Mouse (Mus musculus): ENCODE measurements around the gene Map2.

The Map2 gene

DNA sequence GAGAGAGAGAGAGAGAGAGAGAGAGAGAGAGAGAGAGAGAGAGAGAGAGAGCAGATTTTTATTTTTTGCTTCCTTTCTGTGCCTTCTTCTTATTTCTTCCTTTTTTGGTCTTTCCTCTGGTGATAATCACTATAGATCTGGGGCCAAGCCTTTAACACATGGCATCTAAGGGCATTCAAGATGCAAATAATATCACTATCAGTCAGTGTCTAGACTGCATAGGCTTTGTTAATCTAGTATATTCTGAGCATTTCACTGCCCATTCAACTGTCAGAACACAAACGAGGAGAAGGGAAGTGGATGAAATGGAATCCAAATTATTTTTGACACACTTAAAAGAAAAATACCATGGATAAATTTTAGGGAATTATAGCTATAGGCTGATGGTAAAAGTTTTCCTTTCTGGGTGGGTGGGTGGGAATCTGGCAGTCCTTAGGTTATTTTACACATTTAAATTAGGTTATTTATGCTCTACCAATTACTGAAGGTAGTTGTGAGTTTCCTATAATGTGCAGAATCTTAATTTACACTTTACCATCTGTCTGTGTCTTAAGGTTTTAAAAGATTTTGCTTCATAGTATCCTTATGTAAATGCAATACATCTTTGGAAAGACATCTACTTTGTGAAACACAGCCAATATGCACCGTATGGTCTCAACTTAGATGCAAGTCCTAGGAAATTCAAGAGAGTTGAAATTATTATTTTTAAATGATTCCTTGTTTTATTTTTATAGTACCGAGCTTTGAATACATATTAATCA is 117.2 kb downstream of the Map2 start:
- in situ Hi-C loops (cut with MboI, MseI), result no loop called here

DNA sequence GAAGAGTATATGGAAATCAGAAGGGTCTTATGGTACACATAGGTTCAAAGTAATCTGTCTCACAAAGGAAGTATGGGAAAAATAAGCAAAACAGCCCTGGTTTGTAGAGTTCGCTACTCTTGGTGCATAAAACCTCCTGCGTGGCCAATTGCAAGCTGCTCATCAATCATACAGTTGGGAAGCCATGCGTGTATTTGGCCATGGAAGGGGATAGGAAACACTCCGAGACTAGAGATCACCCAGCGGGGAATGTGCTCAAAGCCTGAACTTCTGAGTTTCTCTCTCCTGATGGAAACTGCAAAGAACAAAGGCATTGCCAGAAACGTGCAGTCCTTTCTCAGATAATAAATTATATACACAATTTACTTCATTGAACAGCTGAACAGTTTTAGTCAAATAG is 124.3 kb downstream of the Map2 start:
- in situ Hi-C loops (cut with MboI, MseI), result no loop called here

- in situ Hi-C loops (cut with MboI, MseI), result no loop called here
Observed at GRCm38 (mm10) chr1:66320378-66321135, 145.5 kb downstream of the Map2 start.

DNA sequence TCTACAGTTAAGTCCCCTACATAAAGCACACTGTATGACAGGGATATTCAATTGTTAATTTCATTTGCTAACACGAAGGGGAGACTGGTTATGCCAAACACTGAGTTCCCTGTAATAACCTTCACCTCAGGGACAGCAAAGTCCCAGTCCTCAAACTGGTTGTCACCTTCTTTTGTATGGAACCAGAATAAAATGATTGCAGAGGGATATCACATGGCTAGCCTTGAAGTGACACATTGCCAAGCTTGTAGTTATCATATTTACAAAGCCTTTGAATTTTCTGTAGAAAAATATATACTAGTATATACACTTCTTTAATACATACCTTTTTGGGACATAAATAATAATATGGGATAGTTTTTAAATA is 146.0 kb downstream of the Map2 start:
- in situ Hi-C loops (cut with MboI, MseI), result no loop called here

DNA sequence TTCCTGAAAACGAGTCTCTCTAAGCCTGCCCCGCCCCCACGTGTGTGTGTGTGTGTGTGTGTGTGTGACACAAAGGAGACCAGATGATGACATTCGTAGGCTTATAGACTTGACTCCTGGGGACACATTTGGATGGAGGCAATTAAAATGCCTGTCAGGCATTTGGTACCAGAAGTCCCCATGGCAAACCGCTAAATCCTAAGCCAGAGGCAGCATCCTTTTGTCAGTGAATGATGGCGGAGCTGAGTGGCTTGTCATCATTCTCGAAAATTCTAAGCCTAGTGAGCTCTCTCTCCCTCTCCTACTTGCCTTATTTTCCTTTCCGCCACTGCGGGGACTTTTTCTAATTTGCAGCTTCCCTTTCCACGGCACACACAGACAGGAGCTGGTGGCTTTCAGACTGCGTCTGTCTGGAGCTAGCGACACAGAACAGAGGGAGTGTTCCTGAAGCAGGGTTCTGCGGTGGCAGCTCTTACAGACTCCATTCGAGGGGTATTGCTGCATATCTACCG is 146.6 kb downstream of the Map2 start:
- in situ Hi-C loops (cut with MboI, MseI), result no loop called here

DNA sequence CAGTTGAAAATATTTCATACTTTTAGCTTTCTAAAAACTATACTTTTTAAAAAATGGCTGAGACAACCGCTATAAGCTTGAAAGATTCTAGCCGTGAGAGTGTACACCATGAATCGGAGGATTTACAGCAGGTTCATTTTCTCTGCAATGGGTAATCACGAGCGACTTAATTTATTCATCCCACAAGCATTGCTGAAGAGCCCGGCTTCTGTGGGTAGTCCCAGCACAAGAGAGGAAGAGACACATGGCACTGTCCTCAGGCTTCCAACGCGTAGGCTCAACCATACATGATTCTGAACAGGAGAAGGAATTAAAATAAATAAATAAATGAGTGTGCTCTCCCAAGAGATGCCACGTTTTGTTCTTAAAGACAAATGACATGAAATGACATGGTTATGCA is 148.4 kb downstream of the Map2 start:
- in situ Hi-C loops (cut with MboI, MseI), result no loop called here

DNA sequence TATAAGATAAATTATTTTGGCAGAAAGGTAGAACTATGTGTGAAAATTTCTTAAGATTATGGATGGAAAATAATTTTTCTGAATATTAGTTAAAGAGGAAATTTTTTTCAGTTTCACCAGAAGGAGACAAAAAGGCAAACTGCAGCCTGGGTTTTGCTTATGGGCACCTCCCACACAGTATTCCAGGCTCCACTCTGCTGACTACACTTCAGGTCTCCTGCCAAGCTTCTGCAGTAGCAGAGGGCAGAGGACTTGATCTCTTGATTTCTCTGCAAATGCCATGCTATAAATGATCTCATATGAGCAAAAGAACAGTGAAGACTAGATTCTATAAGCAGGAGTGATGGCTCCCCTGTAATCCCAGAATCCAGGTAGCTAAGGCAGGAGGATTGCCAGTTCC is 149.9 kb downstream of the Map2 start:
- in situ Hi-C loops (cut with MboI, MseI), result no loop called here

DNA sequence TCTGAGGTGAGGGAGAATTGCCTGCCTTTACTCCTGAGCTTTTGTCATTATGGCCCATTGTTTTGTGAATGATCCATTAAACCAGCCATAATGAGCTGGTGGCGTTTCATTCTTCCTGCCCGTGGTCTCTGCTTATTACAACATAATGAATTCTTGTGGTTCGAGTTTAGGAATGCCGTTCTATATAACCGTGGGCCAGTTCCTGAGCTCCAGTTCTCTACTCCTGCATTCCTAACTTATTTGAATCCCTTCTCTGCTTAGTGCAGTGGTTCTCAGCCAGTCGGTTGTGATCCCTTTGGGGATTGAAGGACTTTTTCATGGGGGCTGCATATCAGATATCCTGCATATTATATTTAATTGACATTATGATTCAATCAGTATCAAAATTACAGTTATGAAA is 153.9 kb downstream of the Map2 start:
- in situ Hi-C loops (cut with MboI, MseI), result no loop called here

DNA sequence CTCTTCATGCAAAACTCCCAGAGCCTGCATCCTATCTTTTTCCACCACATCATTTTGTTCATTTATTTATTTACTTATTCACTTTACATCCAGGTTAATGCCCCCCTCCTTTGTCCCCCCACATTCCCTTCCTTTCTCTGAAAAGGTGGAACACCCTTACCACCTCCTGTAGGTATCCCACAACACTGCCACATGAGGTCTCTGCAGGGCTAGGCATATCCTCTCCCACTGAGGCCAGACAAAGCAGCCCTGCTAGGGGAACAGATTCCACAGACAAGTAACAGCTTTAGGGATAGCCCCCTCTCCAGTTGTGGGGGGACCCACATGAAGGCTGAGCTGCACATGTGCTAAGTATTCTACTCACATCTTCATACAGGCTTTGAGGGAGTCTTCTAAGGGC is 154.5 kb downstream of the Map2 start:
- in situ Hi-C loops (cut with MboI, MseI), result no loop called here

- in situ Hi-C loops (cut with MboI, MseI), result no loop called here
Observed at GRCm38 (mm10) chr1:66335724-66336284, 160.7 kb downstream of the Map2 start.

DNA sequence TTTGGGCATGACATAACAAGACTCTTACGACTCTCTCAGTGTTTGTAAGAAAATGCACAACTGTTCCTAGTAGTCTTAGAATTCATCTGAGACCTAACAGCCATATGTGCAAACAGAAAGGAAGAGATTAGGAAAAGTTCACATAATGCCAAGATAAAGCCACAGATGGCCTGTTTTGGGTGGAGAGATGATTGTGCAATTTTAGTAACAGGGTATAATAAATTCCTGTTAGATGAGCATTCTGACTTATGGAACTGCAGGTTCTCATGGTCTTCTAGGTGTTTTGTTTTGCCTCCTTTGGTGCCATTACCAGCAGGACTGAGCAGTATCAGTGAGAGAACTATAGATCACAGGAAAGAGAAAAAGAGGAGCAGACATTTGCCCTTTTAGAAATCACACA is 164.1 kb downstream of the Map2 start:
- in situ Hi-C loops (cut with MboI, MseI), result no loop called here

- in situ Hi-C loops (cut with MboI, MseI), result no loop called here
Observed at GRCm38 (mm10) chr1:66348404-66349165, 173.5 kb downstream of the Map2 start.

DNA sequence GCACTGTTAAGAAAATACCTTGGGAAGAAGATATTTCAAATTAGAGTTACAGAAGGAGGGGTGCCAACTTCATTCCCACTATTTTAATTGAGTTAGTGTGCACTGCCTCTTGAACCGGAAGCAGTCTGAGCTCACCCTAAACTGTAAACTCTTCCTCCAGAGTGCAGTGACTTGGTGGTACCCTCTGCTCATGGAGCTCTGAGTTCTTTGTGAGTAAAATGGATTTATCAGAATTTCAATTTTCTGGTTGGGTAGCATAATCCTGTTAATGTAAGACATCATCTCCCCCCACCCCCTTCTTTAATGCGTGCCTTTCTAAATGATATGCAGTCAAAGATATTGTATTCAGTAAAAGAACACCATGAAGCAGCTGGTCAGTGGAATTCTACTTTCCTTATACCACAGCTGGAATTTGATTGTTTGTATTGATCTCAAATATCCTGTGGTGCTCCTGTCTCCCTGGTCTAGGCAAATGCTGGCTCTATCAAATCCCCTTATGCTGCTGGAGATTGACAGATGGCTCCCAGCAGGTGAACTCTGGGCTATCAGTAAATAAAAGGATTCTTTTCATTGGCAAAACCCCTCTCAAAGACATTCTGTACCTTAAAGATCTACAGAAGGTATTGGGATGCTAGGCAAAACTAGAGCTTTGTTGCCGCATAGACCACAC is 174.2 kb downstream of the Map2 start:
- in situ Hi-C loops (cut with MboI, MseI), result no loop called here

- in situ Hi-C loops (cut with MboI, MseI), result loop anchor here (10.0 kb wide), 1 partner anchor 857 kb away; no protein-coding TSS in a partner anchor
Observed at GRCm38 (mm10) chr1:66351366-66351765, 176.3 kb downstream of the Map2 start.

- in situ Hi-C loops (cut with MboI, MseI), result no loop called here
Observed at GRCm38 (mm10) chr1:66361799-66362198, 186.7 kb downstream of the Map2 start.

DNA sequence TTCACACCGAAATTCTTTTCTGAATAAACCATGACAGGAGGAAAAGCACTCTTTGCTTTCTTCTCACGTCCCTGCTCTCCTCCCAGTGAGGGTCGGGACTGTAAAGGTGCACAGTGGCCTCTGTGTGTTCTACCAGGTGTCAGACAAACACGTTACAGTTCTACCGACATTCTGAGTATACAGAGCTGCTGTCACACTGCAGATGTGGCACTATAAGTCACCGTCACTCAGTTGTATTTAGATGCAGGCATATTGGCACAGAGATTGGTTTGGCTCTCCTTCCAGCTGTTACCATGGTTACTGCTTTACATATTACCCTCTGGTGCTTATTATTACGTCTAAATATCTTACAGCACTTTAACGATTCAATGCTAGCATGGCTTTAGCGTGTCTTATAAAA is 188.2 kb downstream of the Map2 start:
- in situ Hi-C loops (cut with MboI, MseI), result no loop called here

DNA sequence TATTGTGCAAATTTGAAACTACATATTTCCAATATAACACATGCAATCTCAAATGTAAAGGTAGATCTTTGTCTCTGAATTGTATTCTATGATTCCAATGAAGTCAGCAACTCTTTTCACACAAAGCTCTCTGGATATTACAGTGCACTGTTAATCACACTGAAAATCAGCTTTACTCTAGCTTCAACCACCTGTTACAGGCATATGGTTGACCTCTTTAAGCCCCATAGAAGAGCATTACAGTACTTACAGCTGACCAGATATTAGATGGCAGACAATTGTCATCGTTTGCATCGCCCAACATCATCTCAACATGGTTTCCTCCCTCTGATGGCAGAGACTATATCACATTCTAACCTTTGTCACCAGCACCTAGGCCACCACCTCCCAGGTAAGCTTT is 189.3 kb downstream of the Map2 start:
- in situ Hi-C loops (cut with MboI, MseI), result no loop called here

GRCm38 (mm10) chr1:66365600-66365999 is 190.5 kb downstream of the Map2 start:
- in situ Hi-C loops (cut with MboI, MseI), result no loop called here

GRCm38 (mm10) chr1:66369486-66369885 is 194.4 kb downstream of the Map2 start:
- in situ Hi-C loops (cut with MboI, MseI), result no loop called here

GRCm38 (mm10) chr1:66371371-66371770 is 196.3 kb downstream of the Map2 start:
- in situ Hi-C loops (cut with MboI, MseI), result no loop called here

DNA sequence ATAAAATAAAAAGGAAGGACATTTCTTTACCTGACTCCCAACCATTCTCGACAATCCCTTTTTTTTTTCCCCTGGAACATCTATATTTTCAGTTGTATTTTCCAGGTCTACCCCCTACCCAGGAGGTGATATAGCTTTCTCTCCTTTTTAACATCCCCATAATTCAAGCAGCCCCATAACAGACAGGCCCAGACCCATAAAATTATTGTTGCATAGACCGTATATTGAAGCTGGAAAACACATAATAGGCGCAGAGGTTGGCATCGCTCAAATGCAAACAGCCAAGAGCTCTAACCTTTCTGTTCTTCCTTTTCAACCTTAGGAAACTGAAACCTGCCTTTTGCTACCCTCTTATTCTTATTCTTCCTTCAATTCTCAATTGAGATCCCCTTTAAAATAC is 211.2 kb downstream of the Map2 start:
- in situ Hi-C loops (cut with MboI, MseI), result no loop called here

Data from regulatory T cell (primary cell).